Mouse (Mus musculus): ENCODE data around the gene Blvra. TPM values are rescaled to one million over a fixed set of nuclear protein-coding genes. Genes with fewer than 3 reads are reported as not detected.
"Not testable (repeated sequence)": the region's sequence is repeated elsewhere in the genome, so short reads cannot be mapped to it uniquely, and the experiment has no call there.

The Blvra gene
- total RNA-seq, 2 experiments from 2014 or later: 16.3 to 17.5 TPM

DNA sequence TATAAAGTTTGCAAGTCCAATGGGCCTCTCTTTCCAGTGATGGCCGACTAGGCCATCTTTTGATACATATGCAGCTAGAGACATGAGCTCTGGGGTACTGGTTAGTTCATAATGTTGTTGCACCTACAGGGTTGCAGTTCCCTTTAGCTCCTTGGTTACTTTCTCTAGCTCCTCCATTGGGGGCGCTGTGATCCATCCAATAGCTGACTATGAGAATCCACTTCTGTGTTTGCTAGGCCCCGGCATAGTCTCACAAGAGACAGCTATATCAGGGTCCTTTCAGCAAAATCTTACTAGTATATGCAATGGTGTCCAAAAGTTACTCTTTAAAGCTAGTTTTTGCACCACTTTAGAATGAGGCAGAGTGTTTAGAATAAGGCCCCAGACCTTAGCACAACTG, 64.8 kb downstream of the Blvra start:
- not testable (repeated sequence) for DNase-seq (ENCODE audit: low spot score in 2 of 2)

DNA sequence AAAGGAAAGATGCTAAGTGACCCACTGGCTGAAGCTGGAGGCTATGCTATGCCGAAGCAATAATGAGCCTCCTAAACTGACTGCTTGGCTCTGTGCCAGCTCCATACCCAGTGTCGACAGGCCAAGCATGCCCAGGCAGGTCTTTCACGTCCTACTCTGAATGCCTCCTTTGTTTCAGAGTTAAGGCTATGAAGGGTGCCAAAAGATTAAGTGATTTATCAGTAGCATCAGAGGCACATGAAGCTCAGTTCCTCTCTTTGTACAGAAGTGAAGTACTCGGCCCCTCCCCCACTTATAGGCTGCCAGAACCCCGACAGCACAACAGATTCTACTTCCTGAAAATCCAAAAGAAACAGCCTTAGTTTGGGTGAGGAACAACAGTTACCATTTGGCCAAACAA, 66.5 kb downstream of the Blvra start:
- peak; percentile 30 to 39 for DNase-seq (ENCODE audit: low spot score in 2 of 2)

DNA sequence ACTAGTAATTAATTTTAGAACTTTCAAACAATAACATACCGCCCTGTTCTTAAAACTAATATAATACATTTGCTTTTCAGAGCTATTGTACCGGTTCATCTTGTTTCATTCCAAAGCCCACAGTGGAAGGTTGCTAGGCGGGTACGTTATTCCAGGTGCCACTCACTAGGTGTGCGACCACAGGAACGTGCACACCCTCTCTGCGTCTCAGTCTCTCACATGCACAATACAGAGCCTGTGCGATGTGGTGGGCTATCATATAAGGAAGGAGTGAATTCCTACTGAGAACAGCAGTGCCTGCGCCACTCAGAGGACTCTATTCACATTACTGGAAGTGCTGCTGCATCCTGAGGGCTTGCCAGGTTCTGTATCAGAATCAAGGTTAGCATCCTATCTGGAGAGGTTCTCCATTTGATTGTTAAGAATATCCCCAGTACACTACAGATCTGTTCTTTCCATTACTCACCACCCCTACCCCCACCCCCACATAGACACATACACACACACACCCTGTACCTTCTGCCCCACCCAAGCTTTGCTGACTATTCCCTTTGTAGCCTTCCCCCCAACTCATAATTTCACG, 67.5 kb downstream of the Blvra start:
- DNase-seq (ENCODE audit: low spot score in 2 of 2): no peak

DNA sequence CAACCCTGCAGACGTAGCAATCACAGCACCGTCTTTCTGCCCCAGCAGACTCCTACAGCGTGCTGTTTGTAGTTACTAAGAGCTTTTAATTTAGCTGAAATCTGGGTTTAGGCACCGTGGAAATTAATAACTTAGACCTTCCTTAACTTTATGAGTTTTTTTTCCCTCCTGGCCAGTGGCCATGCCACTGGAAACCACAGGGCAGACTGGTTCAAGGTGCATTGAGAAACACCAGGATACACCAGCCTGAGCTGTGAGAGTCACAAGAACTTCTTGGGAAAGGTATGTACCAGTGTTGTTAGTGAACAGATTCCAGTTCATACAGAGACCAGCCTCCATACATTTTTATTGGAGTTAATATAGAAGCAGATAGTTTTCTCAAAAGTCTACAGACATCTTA, 68.0 kb downstream of the Blvra start:
- no peak for DNase-seq (ENCODE audit: low spot score in 2 of 2)

DNA sequence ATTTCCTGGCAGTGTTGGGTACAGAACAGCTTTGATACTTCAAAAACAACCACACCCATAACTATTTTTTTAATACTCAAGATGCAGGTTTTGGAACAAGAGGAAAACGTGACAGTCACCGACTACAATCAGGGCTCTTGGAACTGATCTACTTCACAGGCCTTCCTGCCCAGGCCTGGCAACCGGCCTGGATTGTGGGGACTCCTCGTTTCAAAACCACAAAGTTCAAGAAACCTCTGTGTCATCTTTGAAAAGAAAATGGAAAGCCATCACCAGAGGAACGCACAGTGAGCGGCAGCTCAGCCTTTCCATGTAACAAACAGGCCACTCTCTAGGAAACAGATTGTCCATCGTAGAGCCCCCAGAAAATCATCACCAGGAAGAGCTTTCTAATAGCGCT, 68.6 kb downstream of the Blvra start:
- no peak for DNase-seq (ENCODE audit: low spot score in 2 of 2)

DNA sequence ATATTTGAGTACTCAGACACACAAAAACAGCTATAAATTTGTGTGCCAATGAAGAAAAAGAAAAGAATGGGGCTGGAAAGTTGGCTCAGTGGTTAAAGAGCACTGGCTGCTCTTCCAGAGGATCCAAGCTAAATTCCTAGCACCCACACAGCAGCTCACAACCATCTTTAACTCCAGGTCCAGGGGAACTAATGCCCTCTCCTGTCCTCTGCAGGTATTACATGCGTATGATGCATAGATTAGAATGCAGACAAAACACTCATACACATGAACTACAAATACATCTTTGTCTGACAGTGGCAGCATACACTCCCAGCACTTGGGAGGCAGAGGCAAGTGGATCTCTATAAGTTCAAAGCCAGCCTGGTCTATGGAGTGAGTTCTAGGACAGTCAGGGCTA, 69.1 kb downstream of the Blvra start:
- no peak for DNase-seq (ENCODE audit: low spot score in 2 of 2)

DNA sequence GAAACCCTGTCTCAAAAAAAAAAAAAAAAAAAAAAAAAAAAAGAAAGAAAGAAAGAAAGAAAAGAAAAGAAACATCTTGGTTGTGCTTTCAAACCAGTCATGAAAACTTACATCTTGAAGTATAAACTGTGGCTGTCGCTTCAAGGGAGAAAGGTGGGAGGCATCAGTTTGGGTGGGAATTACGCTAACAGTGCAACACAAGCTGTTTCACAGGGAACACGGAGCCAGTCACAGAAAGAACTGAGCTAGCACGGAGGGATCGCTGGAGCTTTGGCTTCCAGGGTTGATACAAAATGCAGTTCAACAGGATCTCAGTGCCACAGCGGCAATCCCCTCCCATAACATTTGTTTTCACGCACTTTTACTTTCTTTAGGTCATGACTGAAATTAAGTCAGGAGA, 69.5 kb downstream of the Blvra start:
- DNase-seq (ENCODE audit: low spot score in 2 of 2): no peak

DNA sequence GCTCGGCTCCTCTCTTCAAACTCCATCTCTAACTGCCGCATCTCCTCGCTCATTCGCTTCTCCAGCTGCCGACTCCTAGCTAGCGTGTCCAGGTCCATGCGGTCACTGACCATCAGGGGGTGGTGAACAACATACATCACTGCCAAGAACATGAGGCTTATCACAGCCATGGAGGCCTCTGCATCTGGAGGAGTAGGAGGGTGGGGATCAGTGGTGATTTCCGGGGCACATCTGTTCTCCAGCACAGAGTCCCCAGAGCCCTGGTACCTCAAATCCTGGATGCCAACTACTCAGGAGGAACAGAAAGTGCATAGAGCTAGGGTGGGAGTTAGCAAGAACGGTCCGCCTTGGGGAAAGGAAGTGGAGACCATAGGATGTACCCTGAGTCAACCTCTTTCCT, 71.6 kb downstream of the Blvra start:
- no peak for DNase-seq (ENCODE audit: low spot score in 2 of 2)

DNA sequence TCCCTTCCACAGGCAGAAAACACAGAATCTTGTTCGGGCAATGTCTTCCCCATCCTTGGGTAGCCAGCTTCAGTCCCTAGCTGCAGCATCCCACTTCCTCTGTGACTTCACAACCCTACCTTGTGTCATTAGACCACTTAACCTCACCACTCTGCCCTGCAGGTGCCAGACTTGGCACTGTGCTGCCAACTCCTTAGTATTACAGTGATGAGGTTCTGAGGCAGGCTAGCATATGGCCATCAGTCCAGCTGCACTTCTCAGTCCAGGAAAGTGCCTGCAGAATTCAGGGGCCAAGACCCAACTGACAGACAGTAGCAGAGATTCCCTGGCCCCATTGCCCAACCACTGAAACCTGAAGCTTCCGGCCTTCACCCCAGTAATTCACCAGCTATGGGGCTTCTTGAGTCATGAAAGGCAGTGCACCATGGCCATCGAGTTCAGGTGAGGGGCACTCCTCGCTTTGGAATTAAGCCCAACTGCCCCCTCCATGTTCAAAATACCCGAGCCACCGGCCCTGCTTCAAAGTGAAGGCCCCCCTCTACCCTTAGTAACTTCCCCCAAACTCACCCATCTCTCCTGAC, 72.2 kb downstream of the Blvra start:
- no peak for DNase-seq (ENCODE audit: low spot score in 2 of 2)

DNA sequence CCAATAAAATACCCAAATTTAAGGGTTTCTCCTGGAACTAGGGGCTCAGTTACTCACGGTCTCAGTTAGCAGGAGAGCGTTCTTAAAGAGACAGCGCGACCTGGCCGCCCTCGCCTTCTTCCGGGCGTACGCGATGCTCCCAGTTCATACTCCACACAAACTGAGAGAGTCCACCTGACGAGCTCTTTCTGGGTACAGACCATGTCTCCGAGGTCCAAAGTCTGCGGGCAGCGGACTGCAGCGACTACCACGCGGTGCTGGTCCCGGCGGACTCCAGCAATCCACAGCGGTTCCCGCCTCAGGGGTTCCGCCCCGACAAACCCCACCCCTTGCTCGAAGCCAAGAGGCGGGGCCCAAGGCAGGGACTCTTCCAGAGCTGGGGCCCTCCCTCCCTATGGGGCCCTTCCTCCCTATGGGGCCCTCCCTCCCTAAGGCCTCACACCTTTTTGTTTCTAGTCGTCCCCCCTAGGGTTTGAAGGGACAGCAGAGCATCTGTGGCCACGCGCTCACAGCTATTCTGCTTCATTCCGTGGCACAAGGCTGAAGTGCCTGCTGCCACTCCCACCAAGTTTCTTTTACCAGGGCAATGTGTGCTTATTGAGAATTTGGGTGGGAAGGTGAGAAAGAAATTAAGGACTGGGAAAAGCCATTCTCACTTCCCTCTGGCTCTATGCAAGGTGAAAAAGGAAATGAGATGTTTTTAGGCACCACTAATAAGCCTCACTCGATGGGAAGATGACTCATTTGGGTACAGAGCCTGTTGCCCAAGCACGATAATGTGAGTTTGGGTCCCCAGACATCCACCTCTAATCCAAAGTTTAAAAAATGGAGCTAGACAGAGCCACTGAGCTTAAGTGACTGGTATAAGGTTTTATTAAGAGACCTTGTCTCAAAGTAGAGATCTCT, 72.9 kb downstream of the Blvra start, which contains the start of gene Itpripl1:
Itpripl1 (minus strand) TSS at position 285 of the 906 bp plus-strand sequence.
- DNase-seq (ENCODE audit: low spot score in 2 of 2): peak; percentile 42 to 57

DNA sequence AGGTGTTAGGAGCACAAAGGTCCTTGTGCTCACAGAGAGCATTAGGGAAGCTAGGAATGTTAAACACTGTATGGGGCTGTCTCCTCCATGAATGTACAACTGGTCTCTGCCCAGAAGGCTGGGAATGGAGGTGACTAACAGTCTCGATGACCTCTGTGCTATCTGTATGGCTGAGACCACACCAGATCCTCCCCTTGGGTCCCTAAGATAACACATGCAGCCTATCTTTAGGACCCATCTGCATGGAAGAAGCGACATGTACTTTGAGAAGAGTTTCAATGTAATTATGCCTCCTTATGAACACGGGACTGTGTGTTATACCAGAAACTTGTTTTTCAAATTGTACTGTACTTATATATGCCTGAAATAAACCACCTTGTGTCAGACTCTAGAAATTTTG, 75.2 kb downstream of the Blvra start:
- no peak for DNase-seq (ENCODE audit: low spot score in 2 of 2)

Small RNA genes lying within 50 kb of the gene (microRNA-seq; reads per million reads assigned to microRNA genes)
- gene Gm24081: 0 reads per million in 2 experiments

Other genes starting within 250 kb of the Blvra start
- 10 to 100 TPM; 38.2 to 42.5 TPM for gene Trpm7, start 194.4 kb upstream of the Blvra start, total RNA-seq (2021)
- 10 to 100 TPM; 29.3 to 29.5 TPM for gene Sppl2a, start 137.4 kb upstream of the Blvra start, total RNA-seq (2021)
- 10 to 100 TPM; 16.7 to 16.8 TPM for gene Ap4e1, start 61.9 kb upstream of the Blvra start, total RNA-seq (2021)
- 1 to 10 TPM; 7.6 to 7.9 TPM for gene Ncaph, start 63.3 kb downstream of the Blvra start, total RNA-seq (2021)
- 1 to 10 TPM; 4.1 to 4.5 TPM for gene Itpripl1, start 72.8 kb downstream of the Blvra start, total RNA-seq (2021)
- gene 1810024B03Rik, start 137.6 kb downstream of the Blvra start, total RNA-seq (2021): under 1 TPM; 0.31 to 0.53 TPM
- gene Snrnp200, start 137.7 kb downstream of the Blvra start, total RNA-seq (2021): 10 to 100 TPM; 76.9 to 81.5 TPM
- gene Ciao1, start 177.2 kb downstream of the Blvra start, total RNA-seq (2021): 10 to 100 TPM; 63.6 to 64.1 TPM
- 100 to 1,000 TPM; 119 to 121 TPM for gene Tmem127, start 177.2 kb downstream of the Blvra start, total RNA-seq (2021)
- gene Stard7, start 199.6 kb downstream of the Blvra start, total RNA-seq (2021): 100 to 1,000 TPM; 169 to 186 TPM

Data from layer of hippocampus, postnatal 10 days (tissue).